Mouse (Mus musculus) brain, embryonic 14.5 days (tissue): Measurements from ENCODE around the gene Sox3.

ENCODE experiments used
- CTCF ChIP-seq: fragments of 200-500 bp; IDR thresholded peaks from 2 replicates; pipeline ENCODE4 v1.5.1; 2012; ENCODE audit warnings: inconsistent platforms, mild to moderate bottlenecking, moderate library complexity, borderline replicate concordance; ENCODE audit not compliant: insufficient read depth, insufficient read length; ENCODE audit errors: extremely low read depth
- POLR2A ChIP-seq: fragments of 200-500 bp; IDR thresholded peaks from 2 replicates; pipeline ENCODE4 v1.6.1; 2012; ENCODE audit warnings: mild to moderate bottlenecking, inconsistent platforms, borderline replicate concordance; ENCODE audit not compliant: poor library complexity, insufficient read depth, insufficient read length, severe bottlenecking; ENCODE audit errors: extremely low read depth

DNA sequence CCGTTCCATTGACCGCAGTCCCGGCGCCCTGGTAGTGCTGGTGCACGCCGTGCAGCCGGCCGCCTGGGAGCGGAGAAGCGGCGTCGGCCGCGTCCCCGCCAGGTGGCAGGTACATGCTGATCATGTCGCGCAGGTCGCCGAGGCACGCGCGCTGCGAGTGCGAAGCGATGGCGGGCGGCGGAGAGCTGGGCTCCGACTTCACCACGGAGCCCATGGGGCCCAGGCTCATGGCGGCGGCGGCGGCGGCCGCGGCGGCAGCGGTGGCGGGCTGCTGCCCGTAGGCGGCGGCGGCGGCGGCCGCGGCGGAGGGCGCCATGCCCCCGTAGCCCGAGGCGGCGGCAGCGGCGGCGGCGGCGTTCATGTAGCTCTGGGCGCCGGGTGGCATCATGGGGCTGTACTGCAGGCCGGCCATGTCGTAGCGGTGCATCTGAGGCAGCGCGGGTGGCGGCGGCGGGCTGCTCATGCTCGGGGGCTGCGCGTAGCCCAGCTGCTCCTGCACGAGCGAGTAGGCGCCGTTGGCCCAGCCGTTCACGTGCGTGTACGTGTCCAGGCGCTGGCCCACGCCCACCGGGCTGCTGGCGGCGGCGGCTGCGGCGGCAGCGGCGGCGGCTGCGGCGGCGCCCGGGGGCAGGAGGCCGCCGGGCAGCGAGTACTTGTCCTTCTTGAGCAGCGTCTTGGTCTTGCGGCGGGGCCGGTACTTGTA lies 981 bp downstream of the Sox3 start:
- no peak for TF ChIP-seq POLR2A
- TF ChIP-seq CTCF = no peak
